Mouse (Mus musculus) testis, postnatal 10 days (tissue): ENCODE measurements around the gene Etfa.

Experiments
- DNase-seq: peaks from one replicate; pipeline ENCODE4 v3.0.0; 2021; ENCODE audit warnings: low spot score

Etfa gene

DNA sequence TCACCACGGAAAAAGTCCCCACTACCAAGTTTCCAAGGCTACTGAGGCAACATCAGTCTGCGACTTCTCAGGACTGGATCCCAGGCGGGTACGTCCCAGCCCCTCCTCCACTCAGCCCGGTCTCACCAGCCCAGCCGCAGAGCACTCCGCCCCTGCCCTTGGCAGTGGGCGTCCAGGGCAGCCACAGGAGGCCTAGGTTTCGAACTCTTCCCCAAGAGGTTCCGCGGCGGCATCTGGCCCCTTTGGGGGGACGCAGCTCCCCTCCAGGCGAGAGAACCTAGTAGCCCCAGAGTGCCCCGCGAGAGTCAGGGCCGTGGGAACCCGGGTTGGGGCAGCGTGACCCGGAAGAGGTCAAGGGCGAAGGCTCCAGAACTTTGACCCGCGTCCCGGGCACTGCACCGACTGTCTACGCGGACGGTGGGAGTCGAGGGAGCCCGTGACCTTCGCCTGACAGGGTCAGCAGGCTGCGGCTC is 486 bp downstream of the Etfa start:
- no peak for DNase-seq

DNA sequence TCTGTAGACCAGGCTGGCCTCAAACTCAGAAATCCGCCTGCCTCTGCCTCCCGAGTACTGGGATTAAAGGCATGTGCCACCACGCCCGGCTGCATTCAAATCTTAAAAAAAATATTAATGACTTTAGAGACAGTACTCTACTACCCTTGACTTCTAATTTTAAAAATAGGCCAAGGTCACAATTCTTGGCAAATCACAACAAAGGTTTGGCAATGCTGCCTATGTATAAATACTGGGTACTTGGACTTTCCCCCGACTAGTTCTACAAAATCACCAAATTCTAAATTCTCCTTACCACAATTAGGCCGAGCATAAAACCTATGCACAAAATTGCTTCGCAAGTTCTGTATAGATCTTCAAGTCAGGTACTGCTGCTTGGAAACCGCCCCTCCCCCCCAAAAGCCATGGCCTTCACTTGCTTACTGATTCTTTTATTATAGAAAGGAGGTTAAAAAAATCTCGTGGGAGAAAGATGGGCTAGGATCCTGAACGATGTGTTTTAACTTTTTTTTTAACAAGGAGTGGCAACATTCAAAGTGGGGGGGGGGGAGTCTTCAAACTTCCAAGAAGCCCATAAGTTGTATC is 1.3 kb downstream of the Etfa start:
- DNase-seq = peak; percentile 66

DNA sequence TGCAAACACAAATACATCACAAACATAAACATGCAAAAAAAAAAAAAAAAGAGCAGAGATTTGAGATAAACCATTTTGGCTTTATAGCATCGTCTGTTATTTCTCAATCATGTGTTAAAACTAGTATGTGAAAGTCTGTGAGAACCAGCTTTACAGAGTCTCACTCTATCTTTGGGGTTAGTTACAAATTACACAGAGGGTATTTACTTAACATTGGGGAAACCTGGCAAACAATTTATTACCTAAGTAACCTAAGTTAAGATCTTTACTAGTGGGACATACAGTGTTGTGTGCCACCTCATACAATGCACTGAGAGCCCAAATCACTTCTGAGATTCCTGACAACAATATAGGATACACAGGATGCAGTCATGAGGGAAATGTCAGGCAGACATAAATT is 2.3 kb downstream of the Etfa start:
- DNase-seq = no peak

DNA sequence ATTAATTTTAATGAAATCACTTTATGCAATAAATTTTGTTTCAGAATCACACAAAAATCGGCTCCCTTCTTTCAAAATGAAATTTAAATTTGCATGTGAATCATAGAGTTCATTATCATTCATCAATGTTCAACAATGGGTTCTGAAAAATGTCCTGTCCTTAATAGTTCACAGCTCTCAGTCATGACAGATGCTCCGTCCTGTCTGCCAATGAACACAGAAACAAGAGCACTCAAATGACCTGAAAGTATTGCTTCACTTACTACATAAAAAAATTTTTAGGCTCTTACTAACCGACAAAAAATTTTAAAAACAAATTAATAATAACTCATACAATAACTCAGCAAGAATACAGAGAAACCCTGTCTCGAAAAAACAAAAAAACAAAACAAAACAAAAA is 3.3 kb downstream of the Etfa start:
- no peak for DNase-seq

DNA sequence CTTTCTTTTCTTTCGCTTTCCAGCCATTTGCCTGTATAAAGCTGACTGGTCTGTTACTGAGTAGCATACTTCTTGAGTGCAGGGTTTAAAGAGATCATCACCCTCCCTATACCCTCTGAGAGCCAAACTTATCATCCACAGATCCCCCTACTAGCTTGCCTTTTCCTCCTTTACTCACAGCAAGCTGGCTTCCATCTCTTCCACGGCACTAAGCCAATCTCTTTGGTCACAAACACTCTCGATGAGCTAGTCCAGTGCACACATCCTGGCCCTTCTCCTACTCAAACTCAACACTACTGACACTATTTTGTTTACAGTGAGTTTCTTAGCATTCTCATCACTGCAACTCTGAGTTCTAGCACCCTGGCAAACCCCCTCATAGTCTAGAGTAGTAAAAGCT is 4.1 kb downstream of the Etfa start:
- DNase-seq = no peak

DNA sequence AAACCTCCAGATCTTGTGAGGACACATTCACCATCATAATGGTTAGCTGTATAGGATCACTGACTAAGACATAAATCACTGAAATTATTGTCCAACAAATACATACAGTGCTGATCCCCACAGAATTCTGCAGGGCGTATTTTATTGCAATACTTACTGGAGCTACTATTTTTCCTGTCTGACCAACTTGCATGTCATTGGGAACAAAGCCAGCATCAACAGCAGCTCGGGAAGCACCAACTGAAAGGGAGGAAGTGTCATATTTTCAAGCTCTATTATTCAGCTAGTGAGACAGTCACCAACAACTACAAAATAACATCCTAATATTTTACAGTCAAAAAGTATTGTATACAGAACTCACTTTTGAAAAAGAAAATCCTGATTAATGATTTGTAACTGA is 29.9 kb downstream of the Etfa start:
- DNase-seq = no peak

DNA sequence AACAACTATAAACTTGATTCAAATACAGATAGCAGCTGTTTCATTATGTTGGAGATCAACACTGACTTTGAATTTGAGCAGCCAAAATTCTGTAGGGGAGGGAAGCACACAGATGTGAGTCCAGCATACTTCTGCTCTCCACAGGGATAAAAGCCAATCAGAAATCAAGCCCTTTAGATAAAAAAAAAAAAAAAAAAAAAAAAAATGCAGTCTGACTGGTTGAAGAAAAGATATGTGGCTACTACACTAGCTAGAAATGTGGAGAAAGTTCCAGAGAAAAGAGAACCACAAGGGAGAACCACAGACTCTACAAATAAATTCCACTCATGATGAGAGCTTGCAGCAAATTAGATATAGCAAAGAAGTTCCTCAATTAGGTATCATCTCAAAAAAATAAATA is 33.3 kb downstream of the Etfa start:
- DNase-seq = no peak

DNA sequence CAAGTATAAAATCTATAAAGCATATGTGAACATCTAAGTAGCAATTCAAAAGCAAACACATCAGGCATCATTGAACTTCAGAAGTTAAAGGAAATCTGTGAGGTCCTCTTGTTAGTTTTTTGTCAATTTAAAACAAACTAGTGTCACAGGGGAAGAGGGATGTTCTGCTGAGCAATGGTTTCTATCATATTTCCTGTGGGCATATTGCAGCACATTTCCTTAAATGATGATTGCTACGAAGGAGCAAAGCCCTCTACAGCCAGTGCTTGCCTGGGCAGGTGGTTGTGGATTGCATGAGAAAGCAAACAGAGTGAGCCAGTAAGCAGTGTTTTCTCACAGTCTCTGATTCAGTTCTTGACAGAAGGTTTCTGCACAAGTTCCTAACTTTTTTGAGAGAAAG is 36.0 kb downstream of the Etfa start:
- DNase-seq = no peak

DNA sequence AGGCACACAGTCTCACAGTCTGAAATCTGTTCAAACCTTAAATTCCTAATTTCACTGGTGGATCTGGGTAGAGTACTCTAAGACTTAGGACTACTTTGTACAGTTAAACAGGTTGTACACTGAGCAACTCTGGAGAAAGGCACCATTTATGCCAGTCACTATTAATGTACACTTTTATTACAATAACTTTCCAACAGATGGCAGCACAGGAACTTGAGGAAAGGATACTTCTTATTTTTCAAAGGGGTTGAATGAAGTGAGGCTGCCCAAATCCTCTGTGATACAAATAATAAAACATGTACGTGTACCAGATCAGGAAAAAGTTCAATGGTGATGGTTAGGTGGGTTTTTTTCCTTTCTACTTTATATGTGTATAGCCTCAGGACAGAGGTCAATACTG is 43.6 kb downstream of the Etfa start:
- DNase-seq = no peak

DNA sequence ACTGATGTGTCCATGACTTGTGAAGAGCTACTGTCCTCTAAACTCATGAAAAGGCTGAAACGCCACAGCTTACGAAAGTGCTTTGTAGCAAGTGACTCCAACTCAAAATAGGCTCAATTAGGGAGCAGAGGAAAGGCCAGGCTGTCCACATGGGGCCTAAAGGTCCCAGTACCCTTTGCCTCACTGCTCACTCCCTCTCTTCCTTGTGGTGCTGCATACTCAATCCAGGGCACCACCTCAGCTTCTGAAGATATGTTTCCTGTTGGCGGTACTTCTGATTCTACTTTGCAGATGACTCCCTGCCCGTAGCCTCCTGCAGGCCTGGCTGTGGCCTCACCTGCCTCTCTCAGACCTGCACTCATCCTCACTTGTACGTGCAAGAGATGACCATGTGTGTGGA is 58.7 kb downstream of the Etfa start:
- no peak for DNase-seq

DNA sequence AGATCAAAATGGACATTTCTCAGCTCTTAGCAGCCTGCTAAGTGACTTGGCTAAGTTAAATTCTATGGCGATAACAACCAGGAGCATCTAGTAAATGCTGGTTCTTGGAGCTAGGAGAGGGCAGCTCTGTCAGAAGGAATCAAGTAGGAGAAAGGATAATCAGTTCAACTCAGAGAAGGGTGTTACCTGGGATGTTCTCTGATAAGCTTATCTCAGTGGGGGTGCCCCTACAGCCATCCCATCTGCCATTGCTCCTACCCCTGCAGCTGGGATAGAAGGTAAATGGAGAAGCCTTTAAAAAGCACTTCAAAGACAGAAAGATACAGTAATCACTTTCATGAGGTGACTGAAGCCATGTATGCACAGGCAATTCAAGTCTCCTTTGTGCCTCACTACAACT is 59.1 kb downstream of the Etfa start:
- DNase-seq = no peak

DNA sequence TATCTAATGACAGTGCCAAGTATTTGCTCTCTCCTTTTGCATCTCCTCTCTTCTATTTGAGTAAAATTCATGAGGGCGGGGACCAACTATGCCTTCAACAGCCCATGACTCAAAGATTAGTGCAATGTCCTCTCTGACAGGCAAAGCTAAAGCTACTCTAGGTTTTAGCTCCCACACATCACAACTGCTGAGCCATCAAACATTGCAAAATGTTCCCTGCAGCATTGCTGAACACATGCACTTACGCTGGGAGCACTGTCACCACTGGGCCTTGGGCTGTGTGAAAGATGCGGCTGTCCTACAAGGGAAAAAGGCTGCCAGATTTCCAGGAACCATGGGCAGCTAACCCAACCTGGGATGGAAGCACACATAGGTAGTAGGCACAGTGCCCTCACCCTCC is 60.6 kb downstream of the Etfa start:
- no peak for DNase-seq

DNA sequence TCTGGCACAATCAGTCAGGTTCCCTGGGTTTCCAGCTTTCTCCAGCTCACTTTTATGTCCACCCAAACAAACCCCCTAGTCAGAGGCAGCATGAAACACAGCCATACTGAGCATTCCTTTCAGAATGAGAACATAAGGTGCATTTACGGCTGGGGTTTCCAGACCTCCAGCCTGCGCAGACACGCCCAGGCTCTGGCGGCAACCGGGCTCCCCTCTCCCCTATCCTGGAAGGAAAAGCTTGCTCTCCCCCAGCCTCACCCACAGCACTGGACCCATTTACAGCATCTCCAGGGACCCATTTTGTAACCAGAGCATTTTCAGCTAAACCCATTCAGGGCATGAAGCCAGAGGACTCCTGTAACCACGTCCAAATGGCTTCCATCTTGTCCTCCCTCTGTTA is 62.0 kb downstream of the Etfa start:
- DNase-seq = no peak

DNA sequence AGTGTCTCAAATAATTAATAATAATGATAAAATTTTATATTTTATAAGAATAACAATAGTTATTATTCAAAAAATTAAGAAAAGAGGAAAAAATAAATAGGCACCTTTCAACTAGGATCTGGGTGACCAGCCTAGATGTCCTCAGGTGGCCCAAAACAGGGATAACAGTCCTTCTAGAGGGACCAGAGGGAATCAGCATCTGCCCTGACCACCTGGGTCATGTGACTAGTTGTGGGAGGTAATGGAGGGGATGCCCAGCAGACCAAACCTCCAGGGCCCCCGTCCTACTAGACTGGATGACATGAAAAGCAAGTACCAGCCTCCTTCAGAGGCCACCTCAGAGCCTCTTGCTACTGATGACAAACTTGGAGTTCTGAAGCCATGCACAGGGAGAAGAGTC is 62.9 kb downstream of the Etfa start:
- DNase-seq = no peak

DNA sequence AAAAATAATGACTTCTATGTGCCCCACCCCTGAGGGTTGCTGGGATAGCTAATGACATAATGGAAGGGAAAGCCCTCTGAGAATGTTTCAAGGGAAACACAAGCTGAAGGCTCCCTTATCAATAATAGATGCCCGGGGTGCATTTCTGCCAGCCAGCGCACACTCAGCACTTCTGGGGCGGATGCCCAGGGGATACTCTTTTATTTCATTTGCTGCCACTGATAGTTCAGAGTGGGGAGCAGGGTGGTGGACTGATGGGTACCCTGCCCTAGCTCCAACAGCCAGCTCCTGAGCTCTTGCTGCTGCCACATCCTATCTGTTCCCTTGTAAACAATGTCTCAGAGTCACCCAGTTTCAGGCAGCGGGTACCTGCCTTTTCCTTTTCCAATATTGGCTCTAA is 64.5 kb downstream of the Etfa start:
- no peak for DNase-seq

DNA sequence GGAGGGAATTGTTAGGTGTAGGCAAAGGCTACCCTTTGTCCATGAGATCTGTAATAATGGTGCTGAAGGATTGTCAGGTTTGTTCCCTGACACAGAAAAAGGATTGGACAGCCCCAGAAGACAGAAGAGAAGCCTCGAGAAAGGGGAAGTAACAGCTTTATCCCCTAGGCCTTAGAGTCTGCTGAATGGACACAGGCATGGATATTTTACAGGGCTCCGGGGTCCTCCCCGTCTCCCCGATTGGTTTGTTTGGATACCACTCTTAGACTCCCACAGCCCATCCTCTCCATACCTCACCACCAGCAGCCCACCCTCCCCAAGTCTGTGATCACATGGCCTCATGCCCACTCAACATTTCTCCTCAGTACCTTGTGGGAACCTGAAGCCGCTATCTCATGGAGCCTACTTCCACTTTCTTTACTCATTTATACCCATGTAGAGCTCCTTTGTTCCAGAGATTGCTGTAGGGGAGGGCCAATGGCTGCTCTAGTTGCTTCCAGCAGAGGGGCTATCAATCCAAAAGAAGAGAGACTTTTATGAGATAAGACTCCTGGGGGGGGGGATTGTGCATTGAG is 72.8 kb downstream of the Etfa start:
- DNase-seq = peak; percentile 26

DNA sequence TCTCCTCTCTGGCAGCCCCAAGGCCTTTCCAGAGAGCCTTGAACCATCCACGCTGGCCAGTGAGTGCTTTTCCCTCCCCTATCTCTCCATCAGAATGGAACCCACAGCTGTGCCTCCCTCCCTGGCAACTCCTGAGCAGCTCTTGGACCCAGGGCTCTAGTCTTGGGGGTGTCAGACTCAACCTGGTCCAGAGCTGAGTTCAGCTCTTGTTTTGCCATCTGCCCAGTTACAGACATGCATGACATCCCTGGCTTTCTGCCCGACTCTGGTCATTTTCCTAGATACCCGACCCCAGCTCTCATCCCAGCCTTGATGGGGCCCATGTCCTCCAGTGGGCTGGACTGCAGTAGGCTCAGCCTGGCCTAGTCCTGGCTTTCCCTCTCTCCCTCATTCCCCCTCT is 73.6 kb downstream of the Etfa start:
- DNase-seq = peak; percentile 41

DNA sequence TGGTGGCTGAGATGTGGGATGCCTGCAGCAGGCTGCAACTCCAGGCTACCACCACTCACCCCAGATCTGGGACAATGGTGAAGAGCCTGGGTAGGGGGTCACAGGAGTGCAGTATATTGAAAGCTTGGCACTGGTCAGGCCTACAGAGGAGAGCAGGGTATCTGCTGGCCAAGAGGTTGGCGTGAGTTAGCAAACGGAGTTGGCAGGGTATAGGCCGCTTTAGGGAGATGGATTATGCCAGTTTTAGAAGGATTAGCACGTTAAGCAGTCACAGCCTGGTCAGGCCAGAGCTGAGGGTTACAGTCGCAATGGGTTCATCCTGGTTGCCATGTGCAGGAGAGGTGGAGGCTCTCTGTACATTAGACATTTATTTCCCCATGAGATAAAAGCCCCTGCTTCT is 78.2 kb downstream of the Etfa start:
- DNase-seq = no peak

DNA sequence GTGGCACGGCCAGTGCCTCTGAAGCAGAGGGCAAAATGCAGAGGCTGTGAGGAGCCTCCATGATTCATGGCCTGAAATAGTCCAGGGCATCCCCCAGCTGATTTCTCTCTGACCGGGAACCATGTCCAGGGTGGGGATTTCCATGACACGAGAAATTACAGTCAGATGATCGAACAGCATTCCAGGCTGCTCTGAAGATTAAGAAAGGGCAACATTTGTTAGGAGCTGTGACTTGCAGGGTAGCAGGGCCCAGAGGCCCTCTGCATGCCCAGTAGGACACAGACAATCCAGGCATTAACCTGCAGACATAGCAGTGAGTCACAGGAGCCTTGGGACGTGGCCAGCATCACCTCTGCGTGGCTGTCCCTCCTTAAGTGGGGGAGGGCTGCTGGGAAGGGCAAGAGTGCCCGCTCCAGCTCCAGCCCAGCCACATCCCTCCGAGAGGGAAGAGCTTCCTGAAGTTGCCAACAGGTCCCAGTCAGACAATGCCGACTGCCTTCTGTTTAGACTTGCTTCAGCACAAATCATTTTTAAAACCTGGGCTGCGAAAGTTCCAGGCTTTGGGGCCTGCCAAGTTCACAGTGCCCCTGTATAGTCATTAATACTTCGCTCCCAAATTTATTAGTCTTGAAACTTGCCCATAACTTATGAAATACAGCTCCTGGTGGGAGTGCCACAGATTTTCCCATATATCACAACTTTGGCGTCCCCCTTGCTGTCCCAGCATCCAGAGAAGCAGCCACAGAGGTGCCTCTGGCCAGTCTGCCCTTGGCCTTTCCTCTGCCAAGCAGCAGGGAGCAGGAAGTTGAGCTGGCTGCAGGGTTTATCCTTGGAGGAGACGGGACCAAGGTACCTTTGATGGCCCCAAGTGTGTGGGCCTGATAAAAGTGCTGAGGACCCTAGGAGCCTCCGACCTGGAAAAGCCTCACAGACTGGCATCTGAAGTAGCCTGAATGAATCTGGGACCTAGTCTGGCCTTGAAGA is 79.4 kb downstream of the Etfa start:
- no peak for DNase-seq

DNA sequence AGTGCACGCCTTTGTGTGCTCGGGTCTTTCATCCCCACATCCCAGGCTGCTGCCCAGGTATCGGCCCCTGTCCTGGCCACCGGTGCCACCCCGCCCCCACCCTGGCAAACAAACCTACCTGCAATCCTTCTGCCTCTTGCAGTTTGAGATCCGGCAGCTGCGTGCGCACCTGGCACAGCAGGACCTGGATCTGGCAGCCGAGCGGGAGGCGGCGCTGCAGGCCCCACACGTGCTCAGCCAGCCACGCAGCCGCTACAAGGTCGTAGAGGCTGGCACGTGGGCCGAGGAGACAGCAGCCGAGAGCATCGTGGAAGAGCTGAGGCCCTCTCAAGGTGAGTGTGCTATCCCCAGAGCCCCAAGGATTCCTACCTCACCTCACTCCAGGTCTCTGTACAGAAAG is 81.9 kb downstream of the Etfa start:
- peak; percentile 54 for DNase-seq

DNA sequence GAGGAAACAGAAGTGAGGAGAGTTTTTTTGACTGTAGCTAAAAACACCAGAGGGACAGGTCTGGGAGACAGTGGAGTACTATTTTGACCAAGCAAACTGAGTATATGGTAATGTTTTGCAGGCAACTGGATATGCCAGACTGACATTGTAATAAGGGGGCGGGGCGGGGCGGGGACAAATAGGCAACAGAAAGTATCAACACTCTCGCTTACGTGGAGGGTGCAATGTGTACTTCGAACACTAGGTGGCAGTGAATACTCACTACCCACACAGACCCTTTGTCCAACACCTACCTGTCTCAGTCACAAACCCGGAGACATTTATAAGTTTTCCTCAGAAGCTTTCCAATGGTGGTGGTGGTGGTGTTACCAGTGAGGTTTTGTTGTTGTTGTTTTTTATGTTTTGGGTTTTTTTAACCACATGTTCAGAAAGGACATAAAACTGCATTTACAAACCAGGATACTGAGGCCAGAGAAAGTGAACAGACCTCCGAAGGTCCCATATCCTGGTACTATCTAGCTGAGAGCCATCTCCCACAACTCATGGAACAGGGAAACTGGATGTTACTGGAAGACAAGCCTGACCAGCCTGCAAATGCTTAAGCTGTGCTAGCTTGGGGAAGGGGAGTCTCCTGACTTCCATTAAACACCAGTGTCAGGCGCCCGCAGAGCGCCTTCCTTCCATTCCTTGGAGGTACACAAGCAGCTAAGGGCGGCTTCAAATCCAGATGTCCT is 82.6 kb downstream of the Etfa start:
- DNase-seq = peak; percentile 81

DNA sequence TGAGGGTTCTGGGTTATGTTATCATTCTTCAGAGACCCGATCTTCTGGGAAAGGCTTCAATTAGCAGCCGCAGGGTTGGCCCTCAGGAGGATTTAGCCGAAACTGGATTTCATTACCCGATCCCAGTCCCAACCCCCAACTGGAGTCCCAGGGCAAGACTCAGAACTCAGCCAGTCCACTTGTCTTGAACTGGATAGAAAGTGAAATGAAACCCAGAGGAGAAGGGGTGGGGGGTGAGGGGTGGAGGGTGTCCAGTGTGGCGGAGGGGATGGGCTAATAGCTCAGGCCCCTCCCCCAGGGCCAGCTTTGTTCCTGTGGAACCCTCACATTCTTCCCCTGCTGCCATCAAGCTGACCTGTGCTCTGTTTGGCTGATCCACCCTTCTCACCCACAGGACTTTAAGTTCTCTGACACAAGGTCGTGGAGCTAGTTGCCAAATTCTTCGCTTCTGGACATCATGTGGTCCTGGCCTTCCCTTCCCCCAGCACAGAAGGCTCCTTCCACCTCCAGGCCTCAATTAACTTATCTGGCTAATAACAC is 86.7 kb downstream of the Etfa start:
- no peak for DNase-seq
